In the genomic region with DNA sequence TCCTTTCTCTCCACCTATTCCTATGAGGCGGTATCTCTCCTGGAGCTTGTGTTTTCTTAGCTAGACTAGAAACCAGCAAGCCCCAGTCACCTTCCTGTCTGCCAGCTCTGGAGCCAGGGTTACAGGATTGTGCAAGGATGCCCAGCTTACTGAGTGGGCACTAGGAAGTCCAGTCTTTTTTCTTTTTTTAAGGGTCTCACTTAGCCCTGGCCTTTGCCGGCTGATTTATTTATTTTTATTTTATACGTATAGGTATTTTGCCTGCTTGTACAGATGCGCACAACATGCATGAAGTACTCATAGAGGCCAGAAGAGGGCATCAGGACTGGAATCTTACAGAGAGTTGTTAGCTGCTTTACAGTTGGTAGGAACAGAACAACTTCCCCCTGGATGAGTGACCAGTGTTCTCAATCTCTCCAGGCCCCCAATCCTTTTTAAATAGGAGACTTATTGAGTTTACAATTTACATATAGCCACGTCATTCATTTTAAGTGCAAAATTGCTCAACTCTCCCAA, we compare ENCODE assay signal across 8 mouse cellular contexts. TPM values are rescaled to one million over a fixed set of nuclear protein-coding genes. Genes with fewer than 3 reads are reported as not detected.
DNase-seq lines count a peak whose midpoint lies in the region.

No protein-coding gene starts in this region.

- H3K27me3 ChIP-seq in limb, embryonic 10.5 days (ENCODE audit: low read depth, poor library complexity, severe bottlenecking) = no peaks in the 10 kb centered on the region

- peaks cover 24% of the 10 kb centered on the region for H3K36me3 ChIP-seq in limb, embryonic 10.5 days

- WGBS in limb, embryonic 10.5 days = 14% methylated on average over 5 of the region's 5 CpGs

- peak; percentile 54 to 58 for DNase-seq in cerebellum, postnatal 14 days
- no peak for DNase-seq in cerebellum, adult 11 months
- peak; percentile 52 to 66 for DNase-seq in right cerebral cortex, adult 2 months (ENCODE audit: low spot score in 2 of 2)
- no peak for DNase-seq in right cerebral cortex, postnatal 14 days
- peak; percentile 41 to 50 for DNase-seq in heart, adult 9 months (ENCODE audit: low spot score in 2 of 2)
- peak; percentile 46 for DNase-seq in limb, embryonic 10.5 days (ENCODE audit: low spot score)
- peak; percentile 68 for DNase-seq in mesoderm, embryonic 11.5 days (ENCODE audit: low read depth, low spot score)
- no peak for DNase-seq in urinary bladder, postnatal 25 days (ENCODE audit: low spot score)

- no peak overlapping the region for H3K4me3 ChIP-seq in limb, embryonic 10.5 days

- H3K27ac ChIP-seq in limb, embryonic 10.5 days = peak overlapping the region; percentile 96

- no peaks in the 10 kb centered on the region for H3K9me3 ChIP-seq in limb, embryonic 10.5 days (replicated peaks)

- H3K4me1 ChIP-seq in limb, embryonic 10.5 days = peaks cover 58% of the 10 kb centered on the region

RNA-seq across cellular contexts. Expression of gene Sf3a3, which starts 3.7 kb away (rescaled TPM):
- 270 and 284 TPM in 2 replicates for polyA plus RNA-seq in limb, embryonic 10.5 days (2016; fragmentation: Nextera tagmentation; extraction: Ambion mirVana)

RNA-seq across cellular contexts. Expression of gene Fhl3, which starts 10.3 kb away (rescaled TPM):
- 7.7 and 10.1 TPM in 2 replicates for polyA plus RNA-seq in limb, embryonic 10.5 days (2016; fragmentation: Nextera tagmentation; extraction: Ambion mirVana)

RNA-seq across cellular contexts. Expression of gene Utp11, which starts 17.4 kb away (rescaled TPM):
- polyA plus RNA-seq in limb, embryonic 10.5 days (2016; fragmentation: Nextera tagmentation; extraction: Ambion mirVana) = 73.9 and 77.2 TPM in 2 replicates

RNA-seq across cellular contexts. Expression of gene Inpp5b, which starts 30.8 kb away (rescaled TPM):
- polyA plus RNA-seq in limb, embryonic 10.5 days (2016; fragmentation: Nextera tagmentation; extraction: Ambion mirVana) = 22.7 and 22.8 TPM in 2 replicates

RNA-seq across cellular contexts. Expression of gene Pou3f1, which starts 54.2 kb away (rescaled TPM):
- polyA plus RNA-seq in limb, embryonic 10.5 days (2016; fragmentation: Nextera tagmentation; extraction: Ambion mirVana) = 0.04 and 0.13 TPM in 2 replicates

Comparison
In these comparisons a context has a peak if more than half of its experiments do, and no peak if none do; other contexts are left out.
1. DNase-seq: peak in cerebellum, postnatal 14 days (2 of 2), right cerebral cortex, adult 2 months (2 of 2), heart, adult 9 months (2 of 2), limb, embryonic 10.5 days (single experiment) and mesoderm, embryonic 11.5 days (single experiment); none in cerebellum, adult 11 months (single experiment), right cerebral cortex, postnatal 14 days (single experiment) and urinary bladder, postnatal 25 days (single experiment).